Mouse (Mus musculus): ENCODE data around the gene Gm20604. TPM values are rescaled to one million over a fixed set of nuclear protein-coding genes. Genes with fewer than 3 reads are reported as not detected.

Gm20604 gene
- polyA plus RNA-seq, 1 experiment from 2014 or later = 37.6 TPM

Other genes starting within 250 kb of the Gm20604 start
- 113 and 129 TPM in 2 replicates for gene Chga, start 203.7 kb downstream of the Gm20604 start, polyA plus RNA-seq (2015; fragmentation: Nextera tagmentation; extraction: Ambion mirVana)
- 30.9 and 34.0 TPM in 2 replicates for gene Itpk1, start 53.7 kb downstream of the Gm20604 start, polyA plus RNA-seq (2015; fragmentation: Nextera tagmentation; extraction: Ambion mirVana)
- 53.0 and 58.6 TPM in 2 replicates for gene Moap1, start 15.0 kb downstream of the Gm20604 start, polyA plus RNA-seq (2015; fragmentation: Nextera tagmentation; extraction: Ambion mirVana)
- 11.0 and 13.3 TPM in 2 replicates for gene Tmem251, start 14.9 kb downstream of the Gm20604 start, polyA plus RNA-seq (2015; fragmentation: Nextera tagmentation; extraction: Ambion mirVana)
- not detected in 2 replicates for gene Gm28051, start 907 bp downstream of the Gm20604 start, polyA plus RNA-seq (2015; fragmentation: Nextera tagmentation; extraction: Ambion mirVana)
- gene Gon7, start 869 bp downstream of the Gm20604 start, polyA plus RNA-seq (2015; fragmentation: Nextera tagmentation; extraction: Ambion mirVana) = 50.3 and 50.8 TPM in 2 replicates
- 39.0 and 40.9 TPM in 2 replicates for gene Ubr7, start 705 bp downstream of the Gm20604 start, polyA plus RNA-seq (2015; fragmentation: Nextera tagmentation; extraction: Ambion mirVana)
- 14.0 and 15.2 TPM in 2 replicates for gene Btbd7, start 119.8 kb upstream of the Gm20604 start, polyA plus RNA-seq (2015; fragmentation: Nextera tagmentation; extraction: Ambion mirVana)
- not detected in 2 replicates for gene Cox8c, start 140.6 kb upstream of the Gm20604 start, polyA plus RNA-seq (2015; fragmentation: Nextera tagmentation; extraction: Ambion mirVana)
- gene Unc79, start 190.2 kb upstream of the Gm20604 start, polyA plus RNA-seq (2015; fragmentation: Nextera tagmentation; extraction: Ambion mirVana) = 5.8 and 6.5 TPM in 2 replicates

All from neural tube, embryonic 13.5 days (tissue).